Comparison of ENCODE assay signal across 12 mouse cellular contexts in genomic region chr5:34976540-34977292, GRCm38 (mm10). TPM values are rescaled to one million over a fixed set of nuclear protein-coding genes. Genes with fewer than 3 reads are reported as not detected.
DNase-seq lines count a peak whose midpoint lies in the region; ATAC-seq lines count a peak whose summit lies in the region.
"Had no signal": no experiment of that assay in that cellular context is flagged by ENCODE, and none has a peak within 500 bp of the region (broad histone marks: within the 10 kb centered on the region; RNA-seq: fewer than 3 reads in every experiment).

No protein-coding gene starts in this region.

- 88% methylated on average over 9 of the region's 9 CpGs for WGBS in limb, embryonic 12.5 days
- 92% methylated on average over 9 of the region's 9 CpGs for WGBS in limb, embryonic 10.5 days
- 63% methylated on average over 9 of the region's 9 CpGs for WGBS in heart, embryonic 15.5 days

- H3K9me3 ChIP-seq in limb, embryonic 12.5 days, result no peaks in the 10 kb centered on the region
- H3K9me3 ChIP-seq in limb, embryonic 10.5 days (replicated peaks), result no peaks in the 10 kb centered on the region
- H3K9me3 ChIP-seq in heart, embryonic 15.5 days (replicated peaks), result no peaks in the 10 kb centered on the region

- no peak overlapping the region for H3K4me2 ChIP-seq in limb, embryonic 12.5 days
- no peak overlapping the region for H3K4me2 ChIP-seq in heart, embryonic 15.5 days

- H3K27me3 ChIP-seq in limb, embryonic 12.5 days, result no peaks in the 10 kb centered on the region
- H3K27me3 ChIP-seq in limb, embryonic 10.5 days (ENCODE audit: low read depth, poor library complexity, severe bottlenecking), result no peaks in the 10 kb centered on the region
- no peaks in the 10 kb centered on the region for H3K27me3 ChIP-seq in heart, embryonic 15.5 days

- no peak overlapping the region for H3K4me3 ChIP-seq in limb, embryonic 12.5 days (replicated peaks)
- no peak overlapping the region for H3K4me3 ChIP-seq in limb, embryonic 10.5 days
- H3K4me3 ChIP-seq in heart, embryonic 15.5 days, result no peak overlapping the region

- H3K36me3 ChIP-seq in limb, embryonic 12.5 days, result peaks cover 77% of the 10 kb centered on the region
- H3K36me3 ChIP-seq in limb, embryonic 10.5 days, result peaks cover 81% of the 10 kb centered on the region
- H3K36me3 ChIP-seq in heart, embryonic 15.5 days, result no peaks in the 10 kb centered on the region

- no peak for DNase-seq in limb, embryonic 10.5 days (ENCODE audit: low spot score)
- DNase-seq in adrenal gland, postnatal 14 days, result peak; percentile 85
- peak; percentile 32 for DNase-seq in lung, postnatal 10 days
- no peak for DNase-seq in left cerebral cortex, adult 9 months (ENCODE audit: low spot score in 2 of 2)
- DNase-seq in embryo, embryonic 10 days (ENCODE audit: low spot score), result no peak
- no peak for DNase-seq in retina, postnatal 1 day
- DNase-seq: left cerebral cortex, postnatal 4 days; right cerebral cortex, postnatal 14 days; thymus, postnatal 14 days had no signal

- H3K4me1 ChIP-seq in limb, embryonic 12.5 days (replicated peaks), result peaks cover 6% of the 10 kb centered on the region
- peaks cover 5% of the 10 kb centered on the region for H3K4me1 ChIP-seq in limb, embryonic 10.5 days
- peaks cover 61% of the 10 kb centered on the region for H3K4me1 ChIP-seq in heart, embryonic 15.5 days (replicated peaks)

- H3K9ac ChIP-seq in limb, embryonic 12.5 days (replicated peaks), result no peak overlapping the region
- no peak overlapping the region for H3K9ac ChIP-seq in heart, embryonic 15.5 days

- ATAC-seq in limb, embryonic 12.5 days (ENCODE audit: insufficient number of reproducible peaks, insufficient read depth, low FRiP score, low TSS enrichment, low read depth), result peak; percentile 20; the same call in 1 of the 2 replicates
- ATAC-seq in heart, embryonic 15.5 days (replicated peaks; ENCODE audit: insufficient number of reproducible peaks, insufficient read depth, low FRiP score, low read depth), result peak; percentile 47
- ATAC-seq: intestine, embryonic 16.5 days had no signal

- H3K27ac ChIP-seq in limb, embryonic 12.5 days, result no peak overlapping the region
- no peak overlapping the region for H3K27ac ChIP-seq in limb, embryonic 10.5 days
- peak overlapping the region; percentile 80 for H3K27ac ChIP-seq in heart, embryonic 15.5 days

RNA-seq across cellular contexts. Expression of gene Rgs12, which starts 27.5 kb away (rescaled TPM):
- 57.3 and 59.7 TPM in 2 replicates for polyA plus RNA-seq in limb, embryonic 12.5 days (2016; fragmentation: Nextera tagmentation; extraction: Ambion mirVana)
- polyA plus RNA-seq in limb, embryonic 10.5 days (2016; fragmentation: Nextera tagmentation; extraction: Ambion mirVana), result 42.7 and 53.8 TPM in 2 replicates
- total RNA-seq in adrenal gland, postnatal 14 days (2021), result 31.0 and 31.9 TPM in 2 replicates
- 28.7 and 35.0 TPM in 2 replicates for polyA plus RNA-seq in heart, embryonic 15.5 days (2015; fragmentation: Nextera tagmentation; extraction: Ambion mirVana)

Comparison
In these comparisons a context has a peak if more than half of its experiments do, and no peak if none do; other contexts are left out.
1. DNase-seq: peak in adrenal gland, postnatal 14 days (single experiment) and lung, postnatal 10 days (single experiment); none in limb, embryonic 10.5 days (single experiment), left cerebral cortex, adult 9 months (0 of 2), embryo, embryonic 10 days (single experiment) and retina, postnatal 1 day (single experiment).